Mouse (Mus musculus) erythroblast, adult 5-6 weeks (primary cell): ENCODE data around the gene 2610028H24Rik. TPM values are rescaled to one million over a fixed set of nuclear protein-coding genes. Genes with fewer than 3 reads are reported as not detected.

ENCODE experiments used
- ATAC-seq: replicated peaks from 2 replicates; pipeline ENCODE4 v1.8.0; 2016; ENCODE audit warnings: moderate number of reproducible peaks, mild to moderate bottlenecking, moderate TSS enrichment, inconsistent platforms; ENCODE audit not compliant: poor library complexity, low FRiP score, severe bottlenecking
- total RNA-seq, 2 experiments: library from RNA; stranded (forward) in 1 of 2; stranded (reverse) in 1 of 2; fragments of 150-400 nt in 1 of 2; fragments of 200-764, 138-1000 nt in 1 of 2; gene quantifications; 2 replicates each; pipeline versions ENCODE4 v1.2.3 to v1.2.4; 2015 to 2017; ENCODE audit warnings: low replicate concordance in 2 of 2

2610028H24Rik gene
- total RNA-seq, 2 experiments from 2014 or later: not detected

DNA sequence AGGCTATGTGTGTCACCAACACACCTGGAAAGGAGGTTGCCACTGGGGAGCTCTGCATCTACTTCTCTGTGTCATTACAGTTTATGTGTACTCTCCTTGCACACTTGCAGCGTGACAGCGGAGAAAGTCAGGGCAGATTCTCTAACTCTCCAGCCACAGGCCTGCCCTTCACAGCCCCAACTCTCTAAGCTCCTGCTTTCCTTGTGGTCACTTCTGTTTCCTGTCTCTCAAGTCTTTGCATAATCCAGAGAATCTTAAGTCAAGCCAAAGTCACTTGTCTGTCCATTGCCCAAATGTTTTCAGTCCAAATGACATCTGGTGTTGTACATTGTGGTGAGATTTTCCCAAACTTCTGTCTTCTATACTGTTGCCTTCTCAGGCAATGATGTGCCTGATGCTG is 37.4 kb downstream of the 2610028H24Rik start:
- no peak for ATAC-seq

DNA sequence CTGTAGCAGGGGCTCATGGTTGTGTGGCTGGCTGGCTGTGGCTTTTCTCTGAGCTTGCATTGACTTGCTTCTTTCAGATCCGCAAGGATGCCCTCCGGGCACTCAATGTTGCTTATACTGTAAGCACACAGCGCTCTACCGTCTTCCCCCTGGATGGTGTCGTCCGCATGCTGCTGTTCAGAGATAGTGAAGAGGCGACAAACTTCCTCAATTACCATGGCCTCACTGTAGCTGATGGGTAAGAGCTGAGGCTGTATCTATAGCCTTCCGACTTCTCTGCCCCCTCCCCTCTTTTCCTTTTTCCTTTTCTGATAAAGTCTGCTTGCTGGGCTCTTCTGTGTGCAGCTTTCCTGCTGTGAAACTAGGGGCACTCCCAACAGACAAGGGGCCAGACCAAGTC is 39.4 kb downstream of the 2610028H24Rik start:
- no peak for ATAC-seq

DNA sequence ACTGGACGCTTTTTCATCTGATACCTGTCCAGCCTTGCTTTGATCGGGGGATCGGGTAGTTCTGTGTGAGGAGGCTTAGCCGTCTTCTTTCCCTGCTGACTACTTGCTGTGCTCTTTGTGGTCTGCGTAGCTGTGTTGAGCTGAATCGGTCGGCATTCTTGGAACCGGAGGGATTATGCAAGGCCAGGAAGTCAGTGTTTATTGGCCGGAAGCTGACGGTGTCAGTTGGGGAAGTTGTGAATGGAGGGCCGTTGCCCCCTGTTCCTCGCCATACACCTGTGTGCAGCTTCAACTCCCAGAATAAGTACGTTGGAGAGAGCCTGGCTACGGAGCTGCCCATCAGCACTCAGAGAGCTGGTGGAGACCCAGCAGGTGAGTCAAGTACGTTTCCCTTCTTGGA is 40.3 kb downstream of the 2610028H24Rik start:
- ATAC-seq: no peak

DNA sequence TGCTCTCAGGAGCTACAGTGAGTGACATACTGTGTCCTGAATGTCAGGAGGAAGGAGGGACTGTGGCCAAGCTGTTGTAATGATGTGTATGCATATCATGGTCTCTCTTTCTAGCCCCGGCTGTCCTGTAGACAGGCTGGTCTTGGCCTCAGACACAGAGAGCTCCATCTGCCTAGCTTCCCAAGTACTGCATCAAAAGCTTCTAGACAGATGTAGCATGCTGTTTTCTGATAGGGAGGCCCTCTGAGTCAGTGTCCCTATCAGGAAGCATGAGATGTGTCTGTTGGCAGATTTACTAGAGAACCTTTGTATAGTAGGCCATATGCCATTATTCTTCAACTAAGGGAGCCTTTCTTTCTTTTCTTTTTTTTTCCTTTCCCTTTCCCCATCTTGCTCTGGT is 44.6 kb downstream of the 2610028H24Rik start:
- no peak for ATAC-seq

DNA sequence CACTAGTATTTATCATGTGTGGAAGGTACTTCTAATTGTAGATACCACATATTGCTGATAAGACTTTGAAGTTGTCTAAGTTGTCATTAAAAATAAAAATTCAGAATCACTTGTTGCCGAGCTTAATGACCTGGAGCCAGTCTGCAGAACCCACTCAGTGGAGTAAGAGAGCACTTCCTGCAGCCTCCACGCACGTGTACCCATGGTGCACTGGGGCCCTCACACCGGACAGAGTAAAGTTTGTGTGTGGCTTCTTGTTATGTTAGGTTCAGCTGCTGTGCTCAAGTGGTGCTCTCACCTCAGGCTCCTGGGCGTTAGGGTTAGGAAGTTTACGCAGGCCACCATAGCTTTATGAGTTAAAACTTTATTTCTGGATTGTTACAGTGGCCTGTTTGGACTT is 46.6 kb downstream of the 2610028H24Rik start:
- no peak for ATAC-seq

DNA sequence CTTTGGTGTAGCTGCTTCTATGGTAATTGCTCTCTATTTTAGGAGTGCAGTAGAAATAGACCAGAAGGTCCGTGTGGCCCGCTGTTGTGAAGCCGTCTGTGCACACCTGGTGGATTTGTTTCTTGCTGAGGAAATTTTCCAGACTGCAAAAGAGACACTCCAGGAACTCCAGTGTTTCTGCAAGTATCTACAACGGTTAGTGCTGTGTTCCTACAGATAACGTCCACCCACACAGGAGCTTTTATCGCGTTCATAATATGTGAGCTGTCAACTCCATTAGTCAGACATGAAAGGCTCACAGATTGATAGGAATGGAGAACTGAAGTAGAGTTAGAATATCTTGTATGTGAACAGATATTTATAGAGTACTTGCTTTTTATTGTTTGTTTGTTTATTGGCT is 47.5 kb downstream of the 2610028H24Rik start:
- ATAC-seq: no peak

DNA sequence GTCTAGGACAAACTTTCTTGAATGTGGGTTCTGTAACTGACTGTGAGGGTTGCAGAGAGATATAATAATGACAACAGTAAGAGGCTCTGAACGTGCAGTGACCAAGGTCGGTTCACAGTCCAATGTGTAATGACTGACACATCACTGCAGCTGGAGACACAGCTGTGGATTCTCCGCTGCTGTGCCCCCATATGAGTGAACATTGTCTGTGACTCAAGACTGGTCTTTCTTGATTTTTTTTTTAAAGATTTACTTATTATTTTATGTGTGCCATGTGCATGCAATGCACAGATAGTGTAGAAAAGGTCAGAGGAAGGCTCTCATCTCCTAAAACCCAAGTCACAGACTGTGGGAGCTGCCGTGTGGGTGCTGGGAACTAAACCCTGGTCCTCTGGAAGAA is 48.6 kb downstream of the 2610028H24Rik start:
- ATAC-seq: no peak

DNA sequence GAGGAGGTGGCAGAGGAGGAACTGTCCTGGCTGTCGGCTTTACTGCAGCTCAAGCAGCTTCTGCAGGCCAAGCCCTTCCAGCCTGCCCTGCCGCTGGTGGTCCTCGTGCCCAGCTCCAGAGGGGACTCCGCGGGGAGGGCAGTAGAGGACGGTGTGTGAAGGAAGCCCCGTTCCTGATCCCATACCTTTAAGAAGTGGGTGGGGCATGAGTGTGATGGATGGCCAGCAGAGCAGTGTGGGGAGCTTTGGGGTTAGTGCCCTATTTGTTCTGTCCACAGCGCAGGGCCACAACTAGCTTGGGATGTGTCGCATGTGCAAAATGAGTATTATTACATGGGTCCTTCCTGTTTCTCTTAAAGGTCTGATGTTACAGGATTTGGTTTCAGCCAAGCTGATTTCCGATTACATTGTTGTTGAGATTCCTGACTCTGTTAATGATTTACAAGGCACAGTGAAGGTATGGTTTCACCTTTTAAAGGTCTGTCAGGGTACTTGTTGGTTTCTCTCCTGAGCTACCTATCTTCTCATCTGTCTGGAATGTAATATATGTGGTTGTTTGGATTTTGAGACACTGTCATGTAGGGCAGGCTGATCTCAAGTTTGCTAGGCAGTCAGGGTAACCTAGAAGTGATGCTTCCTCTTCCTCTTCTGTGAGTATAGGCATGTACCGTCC is 55.5 kb downstream of the 2610028H24Rik start:
- ATAC-seq: no peak

DNA sequence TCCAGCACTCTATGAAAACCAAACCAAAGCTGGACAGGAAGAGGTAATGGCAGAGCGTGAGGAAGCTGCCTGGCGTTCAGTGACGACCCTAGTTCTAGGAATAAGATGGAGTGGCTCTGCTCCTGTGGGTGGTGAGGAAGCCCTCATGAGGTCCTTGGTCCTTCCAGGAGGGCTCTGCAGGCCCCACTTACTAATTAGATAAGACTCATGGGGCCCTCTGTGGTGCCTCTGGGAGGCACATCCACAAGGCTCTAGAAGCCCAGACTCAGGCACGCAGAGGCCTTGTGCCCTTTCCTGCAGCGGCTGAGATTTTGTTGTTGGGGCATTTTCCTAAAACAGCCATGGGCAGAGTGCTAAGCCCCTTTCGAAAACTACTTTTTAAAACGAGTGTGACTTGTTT is 57.0 kb downstream of the 2610028H24Rik start:
- ATAC-seq: no peak

Other genes with a start within 250 kb of the 2610028H24Rik start
- gene Prmt2, start 211.2 kb upstream of the 2610028H24Rik start, total RNA-seq (2015; ENCODE audit: low replicate concordance): not detected in 2 replicates
- gene Prmt2, start 211.2 kb upstream of the 2610028H24Rik start, total RNA-seq (2017; ENCODE audit: low replicate concordance): not detected in 2 replicates
- not detected in 2 replicates for gene S100b, start 195.2 kb upstream of the 2610028H24Rik start, total RNA-seq (2015; ENCODE audit: low replicate concordance)
- not detected in 2 replicates for gene S100b, start 195.2 kb upstream of the 2610028H24Rik start, total RNA-seq (2017; ENCODE audit: low replicate concordance)
- gene Dip2a, start 103.8 kb upstream of the 2610028H24Rik start, total RNA-seq (2015; ENCODE audit: low replicate concordance): 0.77 and 0.84 TPM in 2 replicates
- gene Dip2a, start 103.8 kb upstream of the 2610028H24Rik start, total RNA-seq (2017; ENCODE audit: low replicate concordance): 0.34 and 4.7 TPM in 2 replicates
- gene AC141477.1, start 8.6 kb upstream of the 2610028H24Rik start, total RNA-seq (2015; ENCODE audit: low replicate concordance): not detected in 2 replicates
- not detected in 2 replicates for gene AC141477.1, start 8.6 kb upstream of the 2610028H24Rik start, total RNA-seq (2017; ENCODE audit: low replicate concordance)
- 22.4 and 25.0 TPM in 2 replicates for gene Pcnt, start 6.3 kb upstream of the 2610028H24Rik start, total RNA-seq (2015; ENCODE audit: low replicate concordance)
- 31.9 and 34.8 TPM in 2 replicates for gene Pcnt, start 6.3 kb upstream of the 2610028H24Rik start, total RNA-seq (2017; ENCODE audit: low replicate concordance)
- 19.0 and 34.3 TPM in 2 replicates for gene Mcm3ap, start 19.8 kb downstream of the 2610028H24Rik start, total RNA-seq (2015; ENCODE audit: low replicate concordance)
- gene Mcm3ap, start 19.8 kb downstream of the 2610028H24Rik start, total RNA-seq (2017; ENCODE audit: low replicate concordance): 30.6 and 68.6 TPM in 2 replicates
- gene Ybey, start 20.0 kb downstream of the 2610028H24Rik start, total RNA-seq (2015; ENCODE audit: low replicate concordance): 0.19 and 0.21 TPM in 2 replicates
- 0.60 and 1.4 TPM in 2 replicates for gene Ybey, start 20.0 kb downstream of the 2610028H24Rik start, total RNA-seq (2017; ENCODE audit: low replicate concordance)
- gene Lss, start 82.5 kb downstream of the 2610028H24Rik start, total RNA-seq (2015; ENCODE audit: low replicate concordance): 1.0 TPM in 1 of 2 replicates, not detected in the other
- gene Lss, start 82.5 kb downstream of the 2610028H24Rik start, total RNA-seq (2017; ENCODE audit: low replicate concordance): 1.7 and 2.0 TPM in 2 replicates
- gene Spatc1l, start 113.2 kb downstream of the 2610028H24Rik start, total RNA-seq (2015; ENCODE audit: low replicate concordance): not detected in 2 replicates
- gene Spatc1l, start 113.2 kb downstream of the 2610028H24Rik start, total RNA-seq (2017; ENCODE audit: low replicate concordance): not detected in 2 replicates
- not detected in 2 replicates for gene Ftcd, start 126.6 kb downstream of the 2610028H24Rik start, total RNA-seq (2015; ENCODE audit: low replicate concordance)
- not detected in 2 replicates for gene Ftcd, start 126.6 kb downstream of the 2610028H24Rik start, total RNA-seq (2017; ENCODE audit: low replicate concordance)
- gene Col6a2, start 174.5 kb downstream of the 2610028H24Rik start, total RNA-seq (2015; ENCODE audit: low replicate concordance): 0.84 TPM in 1 of 2 replicates, not detected in the other
- gene Col6a2, start 174.5 kb downstream of the 2610028H24Rik start, total RNA-seq (2017; ENCODE audit: low replicate concordance): 0.14 TPM in 1 of 2 replicates, not detected in the other